Mouse (Mus musculus): ENCODE data around the gene Mamdc4. TPM values are rescaled to one million over a fixed set of nuclear protein-coding genes. Genes with fewer than 3 reads are reported as not detected.

Mamdc4 gene
- polyA plus RNA-seq, 1 experiment = 1.0 TPM

DNA sequence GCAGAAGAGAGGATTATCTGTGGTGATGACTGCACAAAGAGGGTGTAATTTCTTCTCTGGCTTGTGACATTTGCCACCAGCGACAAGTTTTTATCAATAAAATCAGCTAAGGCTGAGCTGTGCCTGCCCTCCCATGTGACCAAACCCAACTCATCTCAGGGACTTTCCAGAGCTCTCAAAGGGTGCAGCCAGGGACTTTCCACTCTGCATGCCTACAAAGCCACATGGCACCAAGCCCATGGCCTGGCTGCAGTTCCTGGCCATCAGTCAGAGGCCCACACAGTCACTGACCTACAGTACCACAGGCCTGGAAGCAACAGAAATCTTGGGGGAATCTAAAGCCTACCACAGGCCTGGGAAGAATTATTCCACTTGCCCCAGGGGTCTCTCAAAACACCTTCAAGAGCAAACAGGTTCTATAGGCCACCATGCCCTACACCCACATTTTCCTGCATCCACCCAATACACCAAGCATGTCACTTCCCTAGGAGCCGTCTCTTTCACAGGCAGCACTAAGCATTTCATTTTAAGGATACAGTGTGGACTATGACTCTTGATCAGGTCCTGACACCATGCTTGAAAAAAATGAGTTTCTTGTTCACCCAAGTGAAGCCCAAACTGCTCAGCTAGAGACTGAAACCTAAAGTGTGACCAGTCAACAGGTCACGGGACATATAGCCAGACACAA lies 40.3 kb downstream of the Mamdc4 start:
- TF ChIP-seq CTCF (IDR thresholded peaks at IDR 0.05; ENCODE audit: borderline replicate concordance, insufficient read depth, low read length) (no peak), POLR2A (IDR thresholded peaks at IDR 0.05; ENCODE audit: low read depth, low read length) (no peak)
- H3K4me1 ChIP-seq (ENCODE audit: control insufficient read depth, insufficient read depth, low read length) = peaks cover 6% of the 10 kb centered on the region
- no peak overlapping the region for H3K4me3 ChIP-seq (ENCODE audit: insufficient read depth, low read length)
- peak overlapping the region; percentile 97 for H3K27ac ChIP-seq (ENCODE audit: insufficient read depth, low read length)

DNA sequence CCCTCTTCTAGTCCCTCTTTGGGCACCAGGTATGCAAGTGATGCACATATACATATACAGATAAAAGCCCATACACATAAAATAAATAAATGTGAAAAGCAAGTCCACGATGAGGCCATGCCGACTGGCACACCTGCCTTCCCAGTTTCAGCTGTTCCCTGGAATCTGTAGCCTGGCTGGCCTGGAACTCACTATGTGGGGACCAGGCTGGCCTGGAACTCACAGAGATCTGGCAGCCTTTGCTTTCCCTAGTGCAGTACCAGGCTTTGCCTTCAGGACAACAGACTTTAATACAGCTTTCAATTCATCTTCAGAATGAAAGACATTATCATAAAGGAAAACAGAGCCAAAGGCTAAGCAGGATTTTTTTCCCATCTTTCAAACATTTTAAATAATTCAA lies 40.9 kb downstream of the Mamdc4 start:
- H3K4me1 ChIP-seq (ENCODE audit: control insufficient read depth, insufficient read depth, low read length) = peaks cover 6% of the 10 kb centered on the region
- no peak overlapping the region for H3K4me3 ChIP-seq (ENCODE audit: insufficient read depth, low read length)
- TF ChIP-seq CTCF (IDR thresholded peaks at IDR 0.05; ENCODE audit: borderline replicate concordance, insufficient read depth, low read length) = no peak
- no peak for TF ChIP-seq POLR2A (IDR thresholded peaks at IDR 0.05; ENCODE audit: low read depth, low read length)
- peak overlapping the region; percentile 94 for H3K27ac ChIP-seq (ENCODE audit: insufficient read depth, low read length)

DNA sequence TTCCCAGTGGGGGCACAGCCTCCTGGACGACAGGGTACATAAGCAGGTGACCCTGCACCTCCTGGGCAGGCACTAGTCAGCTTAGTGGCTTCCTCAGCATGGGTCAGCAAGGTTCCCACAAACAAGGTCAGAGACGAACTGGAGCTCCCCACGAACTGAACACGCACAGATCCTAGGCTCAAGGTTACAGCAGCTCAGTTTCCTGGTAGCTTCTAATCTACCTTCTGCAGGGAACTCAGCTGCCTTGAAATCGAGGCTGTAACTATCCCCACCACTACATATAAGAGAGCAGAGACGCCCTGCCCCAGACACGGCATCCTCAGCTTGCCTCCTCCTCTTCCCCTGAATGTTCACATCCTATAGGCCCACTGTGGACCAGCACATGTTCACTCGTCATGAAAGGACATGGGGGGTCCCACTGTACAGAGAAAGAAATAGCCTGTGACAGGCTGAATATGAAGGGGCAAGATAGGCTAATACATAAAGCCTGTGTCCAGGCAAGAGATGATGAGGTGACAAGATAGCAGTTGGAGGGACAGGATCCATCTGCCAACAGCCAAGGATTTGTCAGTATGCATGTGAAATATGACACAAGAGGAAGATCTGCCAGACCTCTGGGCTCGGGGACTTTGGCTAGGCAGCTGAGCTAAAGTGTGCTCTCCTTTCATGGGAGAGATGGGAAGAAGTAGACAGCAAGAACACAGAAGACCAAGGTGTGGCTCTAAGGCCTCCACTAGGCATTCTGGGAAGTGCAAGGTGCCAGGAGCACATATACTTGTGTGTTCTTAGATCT lies 47.9 kb downstream of the Mamdc4 start:
- Histone ChIP-seq H3K27ac (ENCODE audit: insufficient read depth, low read length) (no peak overlapping the region), H3K4me3 (ENCODE audit: insufficient read depth, low read length) (no peak overlapping the region), H3K4me1 (ENCODE audit: control insufficient read depth, insufficient read depth, low read length) (no peaks in the 10 kb centered on the region)
- no peak for TF ChIP-seq CTCF (IDR thresholded peaks at IDR 0.05; ENCODE audit: borderline replicate concordance, insufficient read depth, low read length)
- no peak for TF ChIP-seq POLR2A (IDR thresholded peaks at IDR 0.05; ENCODE audit: low read depth, low read length)

Other genes with a start within 250 kb of the Mamdc4 start
- 41.1 and 70.7 TPM in 2 replicates for gene Man1b1, start 242.5 kb downstream of the Mamdc4 start, polyA plus RNA-seq (2011; ENCODE audit: insufficient read length, low read depth, missing spikeins)
- gene Dpp7, start 218.5 kb downstream of the Mamdc4 start, polyA plus RNA-seq (2011; ENCODE audit: insufficient read length, low read depth, missing spikeins) = 29.9 and 32.9 TPM in 2 replicates
- 40.0 and 42.2 TPM in 2 replicates for gene Uap1l1, start 209.2 kb downstream of the Mamdc4 start, polyA plus RNA-seq (2011; ENCODE audit: insufficient read length, low read depth, missing spikeins)
- 3.3 and 5.2 TPM in 2 replicates for gene Sapcd2, start 202.5 kb downstream of the Mamdc4 start, polyA plus RNA-seq (2011; ENCODE audit: insufficient read length, low read depth, missing spikeins)
- gene Entpd2, start 179.0 kb downstream of the Mamdc4 start, polyA plus RNA-seq (2011; ENCODE audit: insufficient read length, low read depth, missing spikeins) = 0.33 and 2.2 TPM in 2 replicates
- gene Npdc1, start 175.5 kb downstream of the Mamdc4 start, polyA plus RNA-seq (2011; ENCODE audit: insufficient read length, low read depth, missing spikeins) = 86.0 and 107 TPM in 2 replicates
- gene Fut7, start 151.6 kb downstream of the Mamdc4 start, polyA plus RNA-seq (2011; ENCODE audit: insufficient read length, low read depth, missing spikeins) = not detected in 2 replicates
- 7.8 and 12.1 TPM in 2 replicates for gene Abca2, start 146.1 kb downstream of the Mamdc4 start, polyA plus RNA-seq (2011; ENCODE audit: insufficient read length, low read depth, missing spikeins)
- gene Clic3, start 118.0 kb downstream of the Mamdc4 start, polyA plus RNA-seq (2011; ENCODE audit: insufficient read length, low read depth, missing spikeins) = not detected in 2 replicates
- gene Paxx, start 113.8 kb downstream of the Mamdc4 start, polyA plus RNA-seq (2011; ENCODE audit: insufficient read length, low read depth, missing spikeins) = 12.9 and 13.6 TPM in 2 replicates
- not detected in 2 replicates for gene Ptgds, start 104.8 kb downstream of the Mamdc4 start, polyA plus RNA-seq (2011; ENCODE audit: insufficient read length, low read depth, missing spikeins)
- not detected in 2 replicates for gene Lcn12, start 80.9 kb downstream of the Mamdc4 start, polyA plus RNA-seq (2011; ENCODE audit: insufficient read length, low read depth, missing spikeins)
- 28.0 and 40.7 TPM in 2 replicates for gene Fbxw5, start 74.1 kb downstream of the Mamdc4 start, polyA plus RNA-seq (2011; ENCODE audit: insufficient read length, low read depth, missing spikeins)
- 0.91 and 1.2 TPM in 2 replicates for gene C8g, start 73.1 kb downstream of the Mamdc4 start, polyA plus RNA-seq (2011; ENCODE audit: insufficient read length, low read depth, missing spikeins)
- 11.5 and 13.1 TPM in 2 replicates for gene Traf2, start 27.9 kb downstream of the Mamdc4 start, polyA plus RNA-seq (2011; ENCODE audit: insufficient read length, low read depth, missing spikeins)
- 102 and 122 TPM in 2 replicates for gene Edf1, start 17.0 kb downstream of the Mamdc4 start, polyA plus RNA-seq (2011; ENCODE audit: insufficient read length, low read depth, missing spikeins)
- 33.0 and 46.4 TPM in 2 replicates for gene Phpt1, start 379 bp upstream of the Mamdc4 start, polyA plus RNA-seq (2011; ENCODE audit: insufficient read length, low read depth, missing spikeins)
- gene Ajm1, start 6.9 kb upstream of the Mamdc4 start, polyA plus RNA-seq (2011; ENCODE audit: insufficient read length, low read depth, missing spikeins) = 0.17 and 0.25 TPM in 2 replicates
- 51.0 and 63.2 TPM in 2 replicates for gene Rabl6, start 33.7 kb upstream of the Mamdc4 start, polyA plus RNA-seq (2011; ENCODE audit: insufficient read length, low read depth, missing spikeins)
- gene Ccdc183, start 42.8 kb upstream of the Mamdc4 start, polyA plus RNA-seq (2011; ENCODE audit: insufficient read length, low read depth, missing spikeins) = not detected in 2 replicates
- 17.3 and 18.3 TPM in 2 replicates for gene Tmem141, start 47.2 kb upstream of the Mamdc4 start, polyA plus RNA-seq (2011; ENCODE audit: insufficient read length, low read depth, missing spikeins)
- gene Fcna, start 53.2 kb upstream of the Mamdc4 start, polyA plus RNA-seq (2011; ENCODE audit: insufficient read length, low read depth, missing spikeins) = not detected in 2 replicates
- not detected in 2 replicates for gene Lcn8, start 78.3 kb upstream of the Mamdc4 start, polyA plus RNA-seq (2011; ENCODE audit: insufficient read length, low read depth, missing spikeins)
- not detected in 2 replicates for gene Lcn5, start 83.1 kb upstream of the Mamdc4 start, polyA plus RNA-seq (2011; ENCODE audit: insufficient read length, low read depth, missing spikeins)
- not detected in 2 replicates for gene Lcn6, start 101.9 kb upstream of the Mamdc4 start, polyA plus RNA-seq (2011; ENCODE audit: insufficient read length, low read depth, missing spikeins)
- gene Lcn10, start 107.9 kb upstream of the Mamdc4 start, polyA plus RNA-seq (2011; ENCODE audit: insufficient read length, low read depth, missing spikeins) = not detected in 2 replicates
- gene Obp2a, start 125.2 kb upstream of the Mamdc4 start, polyA plus RNA-seq (2011; ENCODE audit: insufficient read length, low read depth, missing spikeins) = not detected in 2 replicates
- gene Bmyc, start 131.9 kb upstream of the Mamdc4 start, polyA plus RNA-seq (2011; ENCODE audit: insufficient read length, low read depth, missing spikeins) = 14.4 and 21.2 TPM in 2 replicates
- gene Obp2b, start 162.2 kb upstream of the Mamdc4 start, polyA plus RNA-seq (2011; ENCODE audit: insufficient read length, low read depth, missing spikeins) = not detected in 2 replicates
- not detected in 2 replicates for gene Lcn3, start 190.7 kb upstream of the Mamdc4 start, polyA plus RNA-seq (2011; ENCODE audit: insufficient read length, low read depth, missing spikeins)
- gene Lcn11, start 202.2 kb upstream of the Mamdc4 start, polyA plus RNA-seq (2011; ENCODE audit: insufficient read length, low read depth, missing spikeins) = not detected in 2 replicates
- gene Gm13539, start 207.4 kb upstream of the Mamdc4 start, polyA plus RNA-seq (2011; ENCODE audit: insufficient read length, low read depth, missing spikeins) = not detected in 2 replicates
- gene Glt6d1, start 241.0 kb upstream of the Mamdc4 start, polyA plus RNA-seq (2011; ENCODE audit: insufficient read length, low read depth, missing spikeins) = not detected in 2 replicates
- not detected in 2 replicates for gene Lcn9, start 248.3 kb upstream of the Mamdc4 start, polyA plus RNA-seq (2011; ENCODE audit: insufficient read length, low read depth, missing spikeins)